Mouse (Mus musculus) limb, embryonic 14.5 days (tissue): ENCODE results near the gene Ezh1. TPM values are rescaled to one million over a fixed set of nuclear protein-coding genes. Genes with fewer than 3 reads are reported as not detected.

ENCODE experiments used
- ATAC-seq: fragments of 200-750 bp; cut with Nextera tagmentation; 2 replicates; pipeline ENCODE4 v1.8.0; 2017; ENCODE audit warnings: low read depth, moderate number of reproducible peaks, moderate TSS enrichment; ENCODE audit not compliant: low FRiP score
- DNase-seq: peaks from one replicate; pipeline ENCODE4 v3.0.0-alpha.2; 2015; ENCODE audit warnings: low spot score
- H3K27ac ChIP-seq: fragments of 300-500 bp; sonication (generic); replicated peaks from 2 replicates; pipeline ENCODE4 v1.5.1; 2014; ENCODE audit warnings: low read depth, mild to moderate bottlenecking, low read length, moderate library complexity, mixed read lengths
- H3K27me3 ChIP-seq: fragments of 300-500 bp; sonication (generic); 2 replicates; pipeline ENCODE4 v1.6.1; 2014; ENCODE audit warnings: low read length, mixed read lengths; ENCODE audit not compliant: control insufficient read depth, insufficient read depth
- H3K36me3 ChIP-seq: fragments of 300-500 bp; sonication (generic); 2 replicates; pipeline ENCODE4 v1.6.1; 2014; ENCODE audit warnings: mild to moderate bottlenecking, low read length, moderate library complexity, mixed read lengths; ENCODE audit not compliant: control insufficient read depth, insufficient read depth
- H3K4me1 ChIP-seq: fragments of 300-500 bp; sonication (generic); 2 replicates; pipeline ENCODE4 v1.6.1; 2014; ENCODE audit warnings: antibody characterized with exemption, low read length, mixed read lengths; ENCODE audit not compliant: control insufficient read depth, insufficient read depth
- H3K4me2 ChIP-seq: fragments of 300-500 bp; sonication (generic); replicated peaks from 2 replicates; pipeline ENCODE4 v1.6.1; 2014; ENCODE audit warnings: low read depth, mild to moderate bottlenecking, low read length, moderate library complexity; ENCODE audit not compliant: severe bottlenecking
- H3K4me3 ChIP-seq: fragments of 300-500 bp; sonication (generic); replicated peaks from 2 replicates; pipeline ENCODE4 v1.5.1; 2014; ENCODE audit warnings: low read length
- H3K9ac ChIP-seq: fragments of 300-500 bp; sonication (generic); 2 replicates; pipeline ENCODE4 v1.6.1; 2014; ENCODE audit warnings: mild to moderate bottlenecking, low read depth, low read length, moderate library complexity; ENCODE audit not compliant: severe bottlenecking
- H3K9me3 ChIP-seq: fragments of 300-500 bp; sonication (generic); 2 replicates; pipeline ENCODE4 v1.6.1; 2016; ENCODE audit warnings: low read length; ENCODE audit not compliant: control insufficient read depth
- POLR2A ChIP-seq: fragments of 200-500 bp; IDR thresholded peaks from 2 replicates; pipeline ENCODE4 v1.8.0; 2012; ENCODE audit warnings: inconsistent platforms, mild to moderate bottlenecking, moderate library complexity, borderline replicate concordance; ENCODE audit not compliant: insufficient read depth, insufficient read length; ENCODE audit errors: extremely low read depth
- WGBS: fragments of 180-500 bp; shearing (Covaris S2); extraction: QIAGEN DNeasy Blood & Tissue Kit; methylation state at CpG from one replicate; pipeline ENCODE4 v1.1.7; 2014; 5-methylcytosine and 5-hydroxymethylcytosine counted together
- polyA plus RNA-seq, 2 experiments: library from polyadenylated mRNA; depleted of rRNA in 1 of 2; stranded (reverse) in 1 of 2; unstranded in 1 of 2; fragments of >200 nt; fragmentation: Nextera tagmentation in 1 of 2; extraction: Ambion mirVana in 1 of 2; gene quantifications; 2 replicates each; pipeline versions ENCODE4 v1.2.1 to v1.2.3; 2012 to 2014

The Ezh1 gene
- polyA plus RNA-seq, 2 experiments = 14.4 to 28.4 TPM

GRCm38 (mm10) chr11:101184984-101185383 is 41.3 kb downstream of the Ezh1 start:
- Histone ChIP-seq H3K9me3 (no peaks in the 10 kb centered on the region), H3K27ac (no peak overlapping the region), H3K36me3 (no peaks in the 10 kb centered on the region), H3K4me2 (no peak overlapping the region), H3K4me3 (no peak overlapping the region), H3K27me3 (no peaks in the 10 kb centered on the region), H3K4me1 (peaks cover 9% of the 10 kb centered on the region), H3K9ac (no peak overlapping the region)
- DNase-seq (no peak), ATAC-seq (no peak)
- 76% methylated on average over 12 of the region's 12 CpGs for WGBS
- TF ChIP-seq POLR2A = no peak

DNA sequence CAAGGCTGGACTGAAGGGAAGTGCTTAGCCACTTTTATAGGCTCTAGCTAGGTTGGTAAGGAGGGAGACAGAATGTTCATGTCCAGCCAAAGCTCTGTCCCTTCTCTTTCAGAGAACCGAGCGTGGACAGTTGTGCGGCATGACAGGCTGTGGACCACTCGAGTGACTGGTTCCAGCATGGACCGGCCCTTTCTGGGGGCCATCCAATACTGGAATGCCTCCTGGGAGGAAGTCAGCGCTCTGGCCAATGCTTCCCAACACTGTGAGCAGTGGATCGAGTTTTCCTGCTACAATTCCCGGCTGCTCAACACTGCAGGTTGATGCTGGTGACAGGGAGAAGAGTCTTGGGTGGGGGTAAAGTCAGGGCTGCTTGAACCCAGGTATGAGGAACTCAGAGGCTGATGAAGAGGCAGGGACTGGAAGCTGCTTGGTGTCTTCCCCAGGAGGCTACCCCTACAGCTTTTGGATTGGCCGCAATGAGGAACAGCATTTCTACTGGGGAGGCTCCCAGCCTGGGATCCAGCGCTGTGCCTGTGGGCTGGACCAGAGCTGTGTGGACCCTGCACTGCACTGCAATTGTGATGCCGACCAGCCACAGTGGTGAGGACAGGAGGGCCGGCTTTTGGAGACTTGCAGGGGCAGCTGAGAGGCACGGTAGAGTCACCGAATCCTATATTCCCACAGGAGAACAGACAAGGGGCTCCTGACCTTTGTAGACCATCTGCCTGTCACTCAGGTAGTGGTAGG is 43.3 kb downstream of the Ezh1 start:
- Histone ChIP-seq H3K9me3 (no peaks in the 10 kb centered on the region), H3K9ac (no peak overlapping the region; the same call in 1 of the 2 replicates), H3K36me3 (no peaks in the 10 kb centered on the region), H3K27me3 (peaks cover 8% of the 10 kb centered on the region), H3K4me2 (no peak overlapping the region), H3K27ac (no peak overlapping the region), H3K4me3 (no peak overlapping the region), H3K4me1 (no peaks in the 10 kb centered on the region)
- 79% methylated on average over 14 of the region's 14 CpGs for WGBS
- no peak for DNase-seq
- ATAC-seq = no peak
- no peak for TF ChIP-seq POLR2A

GRCm38 (mm10) chr11:101181961-101182360 is 44.3 kb downstream of the Ezh1 start:
- DNase-seq (no peak), ATAC-seq (no peak)
- TF ChIP-seq POLR2A = no peak
- Histone ChIP-seq H3K9ac (no peak overlapping the region), H3K4me1 (no peaks in the 10 kb centered on the region), H3K27me3 (peaks cover 18% of the 10 kb centered on the region), H3K36me3 (no peaks in the 10 kb centered on the region), H3K4me2 (no peak overlapping the region), H3K4me3 (no peak overlapping the region), H3K9me3 (no peaks in the 10 kb centered on the region), H3K27ac (no peak overlapping the region)
- WGBS = 90% methylated on average over 11 of the region's 11 CpGs

GRCm38 (mm10) chr11:101180846-101181740 is 45.2 kb downstream of the Ezh1 start:
- Histone ChIP-seq H3K27me3 (peaks cover 27% of the 10 kb centered on the region), H3K4me1 (0 out of 2 replicates have a peak, but pooled peaks cover 3% of the 10 kb centered on the region), H3K4me2 (no peak overlapping the region), H3K27ac (no peak overlapping the region), H3K4me3 (no peak overlapping the region), H3K9me3 (no peaks in the 10 kb centered on the region), H3K36me3 (no peaks in the 10 kb centered on the region), H3K9ac (no peak overlapping the region)
- no peak for ATAC-seq
- peak; percentile 59 for DNase-seq
- 42% methylated on average over 10 of the region's 10 CpGs for WGBS
- TF ChIP-seq POLR2A = no peak

GRCm38 (mm10) chr11:101180261-101180660 is 46.0 kb downstream of the Ezh1 start:
- H3K4me3 ChIP-seq = no peak overlapping the region
- H3K4me2 ChIP-seq = no peak overlapping the region
- H3K4me1 ChIP-seq = 0 out of 2 replicates have a peak, but pooled peaks cover 3% of the 10 kb centered on the region
- H3K9me3 ChIP-seq = no peaks in the 10 kb centered on the region
- no peak for TF ChIP-seq POLR2A
- ATAC-seq = no peak
- H3K9ac ChIP-seq = no peak overlapping the region
- no peak overlapping the region for H3K27ac ChIP-seq
- peaks cover 31% of the 10 kb centered on the region for H3K27me3 ChIP-seq
- no peaks in the 10 kb centered on the region for H3K36me3 ChIP-seq
- 66% methylated on average over 17 of the region's 17 CpGs for WGBS
- no peak for DNase-seq
